Mouse (Mus musculus) MN1 (cell line): ENCODE data around the gene Fosl1.
A peak's percentile ranks its signal among the peaks of the same experiment; 100 is the strongest.

Source experiments
- DNase-seq: peaks from one replicate; pipeline ENCODE4 v3.0.0-alpha.2; 2016; ENCODE audit warnings: low spot score

Gene Fosl1

GRCm38 (mm10) chr19:5456922-5457745, 9.8 kb downstream of the Fosl1 start:
- peak; percentile 86 for DNase-seq

GRCm38 (mm10) chr19:5457746-5458442, 10.5 kb downstream of the Fosl1 start, which contains the start of gene Ccdc85b:
Gene Ccdc85b, minus strand, starts transcription at chr19:5457894.
- no peak for DNase-seq

DNA sequence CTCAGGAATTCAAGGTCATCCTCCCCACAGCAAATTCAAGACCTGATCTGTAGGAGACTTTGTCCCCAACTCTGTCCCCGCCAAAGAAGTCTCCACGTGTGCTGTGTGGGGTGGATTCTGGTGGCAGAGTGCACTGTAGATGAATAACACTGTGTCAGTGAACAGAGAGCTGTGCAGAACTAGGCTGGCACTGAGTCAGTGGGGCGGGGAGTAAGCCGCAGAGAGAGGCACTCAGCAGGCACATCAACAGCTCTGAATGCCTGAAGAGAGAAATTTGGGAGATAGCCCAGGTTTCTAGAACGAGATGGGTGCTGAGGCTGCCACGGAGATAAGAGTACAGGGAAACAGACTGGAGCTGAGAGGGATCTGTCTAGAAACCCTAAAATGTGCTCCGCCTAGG, 11.7 kb downstream of the Fosl1 start:
- DNase-seq = peak; percentile 16

- DNase-seq = no peak
Observed at GRCm38 (mm10) chr19:5459896-5460295, 12.5 kb downstream of the Fosl1 start.

DNA sequence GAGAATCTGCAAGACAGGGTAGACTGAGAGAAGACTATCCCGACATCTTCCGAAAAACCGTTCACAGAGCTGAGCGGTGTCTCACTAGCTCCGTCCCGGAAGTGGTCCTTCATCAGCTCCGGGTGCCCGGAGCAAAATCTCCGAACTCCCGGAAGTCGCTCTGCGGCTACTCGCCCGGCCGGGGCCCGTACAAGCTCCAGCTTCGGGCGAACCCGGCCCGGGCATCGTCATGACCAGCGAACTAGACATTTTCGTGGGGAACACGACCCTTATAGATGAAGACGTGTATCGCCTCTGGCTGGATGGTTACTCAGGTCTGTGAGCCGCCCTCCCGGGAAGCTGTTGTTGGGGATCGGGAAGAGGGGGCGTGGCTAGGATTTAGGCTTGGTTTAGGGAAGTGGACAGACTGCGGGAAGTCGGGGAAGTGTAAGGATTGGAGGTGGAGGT, 13.1 kb downstream of the Fosl1 start, which contains the start of gene Fibp:
Gene Fibp, plus strand, starts transcription at position 151 of the 447 bp plus-strand sequence.
- peak; percentile 85 for DNase-seq

- DNase-seq = no peak
Observed at GRCm38 (mm10) chr19:5461411-5461810, 14.1 kb downstream of the Fosl1 start.

DNA sequence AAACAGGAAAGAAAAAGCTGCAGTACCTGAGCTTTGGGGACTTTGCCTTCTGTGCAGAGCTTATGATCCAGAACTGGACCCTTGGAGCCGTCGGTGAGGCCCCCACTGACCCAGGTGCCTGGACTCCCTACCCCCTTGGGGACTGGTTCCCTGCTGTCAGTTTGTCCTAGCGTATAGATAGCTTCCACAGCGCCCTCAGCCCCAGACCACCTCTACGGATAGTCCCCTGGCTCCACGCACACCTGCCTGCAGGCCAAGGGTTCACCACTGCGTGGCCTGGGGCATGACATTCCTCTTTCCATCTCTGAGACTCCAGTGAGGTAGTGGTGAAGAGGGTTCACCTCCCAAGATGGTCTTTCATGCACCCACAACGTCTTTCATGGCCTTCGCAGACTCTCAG, 15.9 kb downstream of the Fosl1 start:
- DNase-seq = no peak

DNA sequence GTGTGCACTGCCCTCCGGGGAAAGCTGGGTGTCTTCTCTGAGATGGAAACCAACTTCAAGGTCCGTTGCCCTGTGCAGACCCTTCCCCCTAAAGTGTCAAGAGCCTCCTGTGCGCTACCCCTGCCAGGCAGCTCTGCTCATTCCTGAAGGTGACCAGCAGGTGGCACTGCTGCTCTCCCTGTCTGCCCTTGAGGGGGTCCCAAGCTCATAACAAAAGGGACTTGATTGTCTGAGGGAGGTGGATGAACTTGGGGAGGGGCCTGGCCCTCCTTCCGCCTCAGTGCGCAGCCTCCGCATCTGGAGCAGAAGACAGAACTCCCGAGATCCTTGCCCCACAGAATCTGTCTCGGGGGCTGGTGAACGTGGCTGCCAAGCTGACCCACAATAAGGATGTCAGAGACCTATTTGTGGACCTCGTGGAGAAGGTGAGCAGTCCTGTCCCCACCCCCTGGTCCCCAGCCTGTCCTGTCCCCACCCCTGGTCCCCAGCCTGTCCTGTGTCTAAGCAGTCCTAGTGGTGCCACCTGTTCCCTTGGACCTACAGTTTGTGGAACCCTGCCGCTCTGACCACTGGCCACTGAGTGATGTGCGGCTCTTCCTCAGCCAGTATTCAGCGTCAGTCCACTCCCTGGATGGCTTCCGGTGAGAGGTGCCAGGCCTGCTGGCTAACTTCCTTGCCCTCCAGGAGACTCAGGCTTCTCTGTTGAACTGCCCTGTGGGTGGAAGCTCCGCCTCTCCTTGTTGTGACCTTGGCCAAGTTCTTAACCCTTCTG, 16.6 kb downstream of the Fosl1 start:
- DNase-seq = peak; percentile 25

DNA sequence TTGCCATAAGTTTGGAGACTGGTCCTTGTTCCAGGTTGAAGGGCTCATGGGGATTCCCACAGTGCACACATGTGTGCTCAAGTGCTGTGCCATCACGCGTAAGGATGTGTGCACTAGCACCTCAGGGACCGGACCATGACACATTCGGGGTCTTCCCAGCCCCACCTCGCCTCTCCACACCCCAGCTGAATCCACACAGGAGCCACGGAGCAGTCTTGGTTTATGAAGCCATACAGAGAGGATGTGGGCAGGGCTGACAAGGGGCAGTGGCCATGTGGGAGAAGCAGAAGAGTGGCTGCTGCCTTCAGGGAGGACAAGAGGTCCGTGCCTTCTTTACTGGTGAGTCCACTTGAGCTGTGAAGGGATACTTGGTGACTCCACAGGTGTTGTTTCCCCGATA, 17.7 kb downstream of the Fosl1 start:
- DNase-seq = no peak

DNA sequence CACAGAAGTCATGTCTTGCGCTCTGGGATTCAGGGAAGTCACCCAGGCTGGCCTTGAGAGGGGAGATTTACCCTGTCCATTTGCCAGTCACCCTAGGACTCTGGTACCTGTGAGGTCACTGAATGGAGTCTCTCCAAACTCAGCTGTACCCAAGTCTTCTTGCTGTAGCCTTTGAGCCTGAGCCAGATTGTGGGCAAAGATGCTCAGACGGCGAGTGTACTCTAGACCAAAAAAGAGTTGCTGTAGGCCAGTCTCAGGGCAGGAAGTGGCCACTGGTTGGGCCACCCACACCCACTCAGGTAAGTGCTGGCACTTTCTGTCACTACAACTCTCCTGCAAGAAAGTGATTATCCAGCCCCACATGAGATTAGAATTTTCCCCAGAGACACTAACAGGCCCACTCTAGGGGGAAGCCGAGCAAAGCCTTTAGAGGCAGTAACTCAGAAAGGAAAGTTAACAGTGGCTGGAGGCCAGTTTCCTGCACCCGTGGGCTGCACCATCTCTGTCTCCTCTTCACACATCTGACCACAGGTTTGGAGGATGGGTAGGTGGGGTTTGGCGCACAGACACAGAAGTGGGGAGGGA, 19.7 kb downstream of the Fosl1 start:
- no peak for DNase-seq

GRCm38 (mm10) chr19:5468374-5468773, 21.0 kb downstream of the Fosl1 start, which contains the start of gene Ctsw:
Gene Ctsw, minus strand, starts transcription at chr19:5468507.
- DNase-seq = no peak

- DNase-seq = peak; percentile 47
Observed at GRCm38 (mm10) chr19:5471846-5472245, 24.5 kb downstream of the Fosl1 start.

GRCm38 (mm10) chr19:5472857-5473256, 25.5 kb downstream of the Fosl1 start:
- DNase-seq = no peak

DNA sequence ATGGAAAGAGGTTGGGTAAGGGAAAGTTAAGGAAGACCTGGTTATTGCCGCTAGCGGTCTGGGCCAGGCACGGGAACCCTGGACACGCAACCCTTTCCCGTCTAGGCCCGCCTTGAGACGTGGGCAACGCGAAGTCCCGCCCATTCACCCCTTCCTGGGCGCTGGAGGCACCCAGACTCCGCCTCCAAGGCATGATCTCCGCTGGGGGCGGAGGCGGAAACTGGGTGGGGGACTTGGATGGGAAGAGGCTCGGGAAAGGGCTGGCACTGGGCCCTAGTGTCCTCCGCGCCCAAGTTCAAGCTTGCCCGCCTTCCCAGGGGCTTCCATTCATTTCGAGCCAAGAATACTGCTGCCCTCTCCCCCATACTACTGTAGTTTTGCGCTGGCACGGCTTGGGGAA, 26.4 kb downstream of the Fosl1 start, which contains the start of gene Efemp2:
Gene Efemp2, plus strand, starts transcription at position 235 of the 400 bp plus-strand sequence.
- DNase-seq = no peak

- peak; percentile 44 for DNase-seq
Observed at GRCm38 (mm10) chr19:5474281-5475068, 27.1 kb downstream of the Fosl1 start.

GRCm38 (mm10) chr19:5475069-5475714, 27.8 kb downstream of the Fosl1 start:
- DNase-seq = no peak

DNA sequence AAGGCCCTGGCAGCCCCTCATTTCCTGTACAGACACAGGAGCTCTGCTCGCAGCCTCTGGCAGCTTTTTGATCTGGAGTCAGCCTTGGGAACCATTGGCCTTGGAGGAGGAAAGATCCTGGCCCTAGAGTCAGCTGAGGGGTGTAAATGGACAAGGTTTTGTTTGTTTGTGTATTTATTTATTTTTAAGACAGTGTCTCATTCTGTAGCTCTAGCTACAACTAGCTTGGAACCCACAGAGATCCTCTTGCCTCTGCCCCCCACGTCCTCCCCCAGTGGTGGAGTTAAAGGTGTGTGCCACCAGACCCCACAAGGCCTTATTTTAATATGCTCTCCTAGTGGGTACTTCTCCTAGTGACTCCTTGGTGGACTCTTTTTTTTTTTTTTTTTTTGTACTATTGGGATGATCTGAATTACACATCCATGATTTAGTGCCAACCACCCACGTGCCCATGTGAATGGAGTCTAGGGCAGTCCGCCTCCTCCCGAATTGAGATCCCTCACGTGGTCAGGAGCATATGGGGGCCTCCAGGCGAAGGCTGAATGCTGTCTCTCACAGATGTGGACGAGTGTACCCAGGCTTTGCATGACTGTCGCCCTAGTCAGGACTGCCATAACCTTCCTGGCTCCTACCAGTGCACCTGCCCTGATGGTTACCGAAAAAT, 29.8 kb downstream of the Fosl1 start:
- no peak for DNase-seq

- no peak for DNase-seq
Observed at GRCm38 (mm10) chr19:5477668-5478300, 30.4 kb downstream of the Fosl1 start.

DNA sequence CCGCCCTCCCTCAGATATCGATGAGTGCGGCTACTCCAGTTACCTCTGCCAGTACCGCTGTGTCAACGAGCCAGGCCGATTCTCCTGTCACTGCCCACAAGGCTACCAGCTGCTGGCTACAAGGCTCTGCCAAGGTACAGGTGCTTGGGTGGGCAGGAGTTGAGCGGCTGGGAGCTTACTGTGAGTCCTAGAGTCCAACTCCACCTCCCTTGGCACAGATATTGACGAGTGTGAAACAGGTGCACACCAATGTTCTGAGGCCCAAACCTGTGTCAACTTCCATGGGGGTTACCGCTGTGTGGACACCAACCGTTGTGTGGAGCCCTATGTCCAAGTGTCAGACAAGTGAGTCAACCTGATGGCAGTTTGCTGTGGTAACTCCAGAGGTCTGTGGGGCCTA, 32.7 kb downstream of the Fosl1 start:
- no peak for DNase-seq
